Mouse (Mus musculus) bone marrow macrophage, adult 2 months (primary cell): Measurements from ENCODE around the gene Pbld2. TPM values are rescaled to one million over a fixed set of nuclear protein-coding genes. Genes with fewer than 3 reads are reported as not detected.

Experiments
- H3K27ac ChIP-seq: 2 replicates; pipeline ENCODE4 v1.5.1; 2012; ENCODE audit warnings: low read depth, low read length; ENCODE audit not compliant: insufficient read depth
- H3K4me1 ChIP-seq: 2 replicates; pipeline ENCODE4 v1.6.1; 2012; ENCODE audit warnings: low read length; ENCODE audit not compliant: control insufficient read depth, insufficient read depth
- H3K4me3 ChIP-seq: 2 replicates; pipeline ENCODE4 v1.5.1; 2012; ENCODE audit warnings: mild to moderate bottlenecking, low read length, moderate library complexity; ENCODE audit not compliant: insufficient read depth
- CTCF ChIP-seq: IDR thresholded peaks from 2 replicates; pipeline ENCODE4 v1.5.1; 2012; ENCODE audit warnings: low read depth, mild to moderate bottlenecking, low read length, moderate library complexity
- POLR2A ChIP-seq: IDR thresholded peaks from 2 replicates; pipeline ENCODE4 v1.6.1; 2012; ENCODE audit warnings: mild to moderate bottlenecking, low read depth, low read length, borderline replicate concordance
- polyA plus RNA-seq: library from polyadenylated mRNA; stranded (reverse); fragments of >200 nt; gene quantifications from 2 replicates; pipeline ENCODE4 v1.2.4, GENCODE M21; 2012; ENCODE audit not compliant: missing spikeins, insufficient read depth, insufficient read length

The Pbld2 gene
- polyA plus RNA-seq, 1 experiment = 0.24 TPM

DNA sequence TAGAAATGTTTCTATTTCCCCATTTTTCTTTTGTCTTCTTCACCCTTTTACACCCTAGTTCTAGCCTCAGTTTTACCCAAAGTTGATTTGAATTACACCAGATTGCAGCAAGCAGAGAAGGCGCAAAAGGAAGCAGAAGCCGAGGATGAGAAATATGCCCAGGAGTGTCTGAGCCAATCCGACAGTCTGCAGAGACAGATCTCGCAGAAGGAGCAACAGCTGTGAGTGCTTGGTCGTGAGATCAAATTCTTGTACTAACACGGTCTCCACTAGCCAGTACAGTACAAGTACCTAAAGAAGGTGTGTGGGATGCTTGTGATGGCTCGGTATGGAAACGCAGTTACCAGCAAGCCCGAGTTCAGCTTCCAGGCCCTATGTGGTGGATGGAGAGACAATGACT is 19.6 kb upstream of the Pbld2 start:
- no peak for TF ChIP-seq POLR2A
- no peak for TF ChIP-seq CTCF
- Histone ChIP-seq H3K4me1 (peaks cover 3% of the 10 kb centered on the region), H3K4me3 (no peak overlapping the region), H3K27ac (no peak overlapping the region)

DNA sequence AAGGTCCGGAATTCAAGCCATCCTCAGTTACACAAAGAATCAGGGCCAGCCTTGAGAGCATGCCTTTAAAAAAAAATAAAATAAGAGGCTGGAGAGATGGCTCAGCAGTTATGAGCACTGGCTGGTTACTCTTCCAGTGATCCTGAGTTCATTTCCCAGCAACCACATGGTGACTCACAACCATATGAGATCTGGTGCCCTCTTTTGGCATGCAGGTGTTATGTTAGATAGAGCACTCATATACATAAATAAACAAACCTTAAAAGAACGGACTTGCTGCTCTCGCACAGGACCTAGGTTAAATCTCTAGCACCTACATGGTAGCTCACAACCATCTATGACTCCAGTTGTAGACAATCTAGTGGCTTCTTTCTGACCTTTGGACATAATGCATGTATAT is 15.9 kb upstream of the Pbld2 start:
- H3K27ac ChIP-seq = no peak overlapping the region
- no peak overlapping the region for H3K4me3 ChIP-seq
- TF ChIP-seq POLR2A = no peak
- H3K4me1 ChIP-seq = peaks cover 10% of the 10 kb centered on the region

DNA sequence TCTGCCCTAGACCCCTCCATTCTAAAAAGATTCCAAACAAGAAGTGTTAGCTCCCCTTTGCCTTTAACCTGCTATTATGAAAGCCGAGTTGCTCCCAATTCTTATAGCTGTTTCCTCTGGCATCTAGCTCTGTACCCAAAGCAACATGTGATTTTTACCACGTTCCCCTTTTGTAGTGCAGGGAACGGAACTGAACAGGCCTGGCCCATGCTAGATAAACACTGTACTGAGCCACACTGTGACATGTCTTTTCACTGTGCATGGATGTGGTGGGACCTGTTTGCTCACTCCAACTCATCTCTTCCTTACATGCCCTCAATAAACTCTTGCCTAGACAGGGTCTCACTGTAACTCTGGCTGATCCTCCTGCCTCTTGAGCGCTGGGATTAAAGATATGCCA is 13.8 kb upstream of the Pbld2 start:
- Histone ChIP-seq H3K4me3 (no peak overlapping the region), H3K4me1 (peaks cover 10% of the 10 kb centered on the region), H3K27ac (peak overlapping the region; percentile 32; the same call in 1 of the 2 replicates)
- TF ChIP-seq CTCF (no peak), POLR2A (no peak)

DNA sequence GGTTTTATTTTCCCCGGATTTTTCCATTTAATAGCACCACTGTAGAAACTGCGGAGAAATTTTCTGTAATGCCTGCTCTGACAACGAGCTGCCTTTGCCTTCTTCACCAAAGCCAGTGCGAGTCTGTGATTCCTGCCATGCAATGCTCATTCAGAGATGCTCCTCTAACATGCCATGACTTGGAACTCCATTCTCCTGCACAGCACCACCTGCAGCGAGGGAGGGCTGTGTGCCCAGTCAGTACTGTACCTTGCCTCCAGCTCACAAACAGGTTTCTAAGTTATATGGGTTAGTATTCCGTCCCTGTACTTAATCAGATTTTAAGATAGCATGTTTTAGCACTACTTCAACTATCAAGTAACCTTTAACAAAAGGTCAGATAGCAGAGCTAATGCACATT is 12.6 kb upstream of the Pbld2 start:
- no peak overlapping the region for H3K4me3 ChIP-seq
- H3K4me1 ChIP-seq = peaks cover 10% of the 10 kb centered on the region
- TF ChIP-seq POLR2A (no peak), CTCF (no peak)
- no peak overlapping the region for H3K27ac ChIP-seq

DNA sequence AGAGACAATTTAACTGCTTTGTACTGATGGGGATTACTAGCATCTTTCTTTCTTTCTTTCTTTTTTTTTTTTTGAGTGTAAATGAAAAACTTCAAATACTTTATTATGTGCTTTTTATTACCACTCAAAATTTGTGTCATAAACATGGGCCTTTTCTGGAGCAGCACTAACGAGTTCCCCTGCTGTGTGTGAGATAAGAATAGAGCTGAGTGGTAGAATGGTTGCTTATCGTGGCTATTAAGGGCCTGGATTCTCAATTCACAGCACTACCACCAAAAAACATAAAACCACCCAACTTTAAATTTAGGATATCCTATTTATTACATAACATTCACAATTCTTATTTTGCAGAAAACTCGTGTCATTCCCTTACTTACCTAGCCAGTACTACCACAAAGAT is 10.6 kb upstream of the Pbld2 start:
- Histone ChIP-seq H3K4me1 (peaks cover 10% of the 10 kb centered on the region), H3K4me3 (no peak overlapping the region), H3K27ac (no peak overlapping the region)
- TF ChIP-seq POLR2A (no peak), CTCF (no peak)

DNA sequence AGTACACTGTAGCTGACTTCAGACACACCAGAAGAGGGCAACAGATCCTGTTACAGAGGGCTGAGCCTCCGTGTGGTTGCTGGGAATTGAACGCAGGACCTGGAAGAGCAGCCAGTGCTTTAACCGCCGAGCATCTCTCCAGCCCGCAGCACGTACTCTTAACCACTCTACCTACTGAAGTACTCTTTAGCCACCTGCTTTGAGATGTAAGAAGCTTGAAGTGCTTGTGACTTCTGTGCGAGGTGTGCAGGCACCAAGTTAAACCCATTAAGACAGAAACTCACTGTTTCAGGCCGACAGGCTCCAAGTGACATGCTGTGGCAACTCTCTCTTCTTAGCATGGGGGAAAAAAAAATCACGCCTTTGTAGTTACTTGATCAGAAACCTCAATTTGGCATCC is 9.9 kb upstream of the Pbld2 start:
- peaks cover 10% of the 10 kb centered on the region for H3K4me1 ChIP-seq
- no peak for TF ChIP-seq POLR2A
- no peak for TF ChIP-seq CTCF
- no peak overlapping the region for H3K27ac ChIP-seq

DNA sequence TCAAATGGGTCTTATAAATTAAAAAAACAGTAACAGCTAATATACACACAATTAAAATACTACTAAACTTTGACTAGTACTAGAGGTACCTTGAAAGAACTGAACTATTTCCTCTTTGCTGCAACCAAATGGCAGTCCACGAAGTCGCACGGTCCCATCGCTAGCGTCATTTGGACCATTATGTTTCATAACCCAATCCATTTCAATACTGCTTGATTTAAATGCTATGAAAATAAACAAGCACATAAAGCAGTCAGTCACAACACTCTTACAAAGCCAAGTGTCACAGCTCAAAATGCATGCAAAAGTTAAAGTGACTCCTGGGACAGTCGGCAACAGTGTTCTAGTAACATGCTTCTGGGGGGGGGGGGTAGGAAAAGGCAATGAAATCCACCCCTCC is 4.8 kb upstream of the Pbld2 start:
- H3K27ac ChIP-seq = no peak overlapping the region
- TF ChIP-seq CTCF (no peak), POLR2A (no peak)

More for the DNA sequence above, 9.9 kb upstream of the Pbld2 start:
- H3K4me3 ChIP-seq = no peak overlapping the region

DNA sequence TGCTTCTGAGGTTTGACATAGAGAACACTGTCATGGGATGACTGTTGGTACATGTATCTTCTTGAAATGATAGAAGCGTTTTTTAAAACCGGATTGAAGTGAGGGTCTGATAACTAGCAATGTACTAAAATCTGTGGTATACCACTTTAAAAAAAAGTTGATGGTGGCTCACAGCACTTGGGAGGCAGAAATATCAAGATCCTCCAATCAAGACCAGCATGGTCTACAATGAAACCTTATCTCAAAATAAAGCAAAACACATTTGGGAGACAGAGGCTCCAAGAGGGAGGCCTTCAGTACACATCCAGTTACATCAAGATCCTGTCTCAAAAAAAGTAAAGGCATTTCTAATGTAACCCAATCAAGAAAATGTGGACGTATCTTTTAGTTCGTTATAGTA is 2.4 kb upstream of the Pbld2 start:
- peaks cover 13% of the 10 kb centered on the region for H3K4me1 ChIP-seq
- H3K4me3 ChIP-seq = peak overlapping the region; percentile 86
- H3K27ac ChIP-seq = no peak overlapping the region
- TF ChIP-seq CTCF (no peak), POLR2A (no peak)

More for the DNA sequence above, 4.8 kb upstream of the Pbld2 start:
- no peak overlapping the region for H3K4me3 ChIP-seq
- peaks cover 8% of the 10 kb centered on the region for H3K4me1 ChIP-seq

DNA sequence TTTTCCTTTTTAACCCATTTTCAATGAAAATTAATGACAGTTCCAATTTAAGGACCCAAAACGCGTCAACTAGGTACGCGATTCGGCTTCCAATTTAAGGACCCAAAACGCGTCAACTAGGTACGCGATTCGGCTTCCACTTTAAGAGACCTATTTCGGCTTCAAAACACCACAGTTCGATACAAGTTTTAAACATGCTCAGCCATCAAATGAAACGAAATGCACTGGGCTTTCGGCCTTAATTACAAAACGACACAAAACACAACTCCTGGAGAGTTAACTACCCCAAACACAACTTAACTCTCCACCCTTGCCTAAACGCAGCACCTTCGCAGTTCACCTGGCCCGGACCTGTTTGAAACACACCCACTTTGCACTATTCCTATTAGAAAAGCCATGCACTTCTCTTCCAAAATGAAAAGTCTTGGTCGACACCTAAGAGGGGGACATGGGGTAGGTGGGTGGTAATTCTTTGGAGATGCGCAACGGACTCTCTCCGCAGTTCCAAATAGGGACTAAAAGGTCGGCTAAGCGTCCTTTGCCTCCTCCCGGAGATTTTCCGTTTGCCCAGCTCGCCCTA is 1.5 kb upstream of the Pbld2 start:
- peaks cover 13% of the 10 kb centered on the region for H3K4me1 ChIP-seq
- H3K27ac ChIP-seq = peak overlapping the region; percentile 96
- no peak for TF ChIP-seq POLR2A
- no peak for TF ChIP-seq CTCF
- peak overlapping the region; percentile 86 for H3K4me3 ChIP-seq

DNA sequence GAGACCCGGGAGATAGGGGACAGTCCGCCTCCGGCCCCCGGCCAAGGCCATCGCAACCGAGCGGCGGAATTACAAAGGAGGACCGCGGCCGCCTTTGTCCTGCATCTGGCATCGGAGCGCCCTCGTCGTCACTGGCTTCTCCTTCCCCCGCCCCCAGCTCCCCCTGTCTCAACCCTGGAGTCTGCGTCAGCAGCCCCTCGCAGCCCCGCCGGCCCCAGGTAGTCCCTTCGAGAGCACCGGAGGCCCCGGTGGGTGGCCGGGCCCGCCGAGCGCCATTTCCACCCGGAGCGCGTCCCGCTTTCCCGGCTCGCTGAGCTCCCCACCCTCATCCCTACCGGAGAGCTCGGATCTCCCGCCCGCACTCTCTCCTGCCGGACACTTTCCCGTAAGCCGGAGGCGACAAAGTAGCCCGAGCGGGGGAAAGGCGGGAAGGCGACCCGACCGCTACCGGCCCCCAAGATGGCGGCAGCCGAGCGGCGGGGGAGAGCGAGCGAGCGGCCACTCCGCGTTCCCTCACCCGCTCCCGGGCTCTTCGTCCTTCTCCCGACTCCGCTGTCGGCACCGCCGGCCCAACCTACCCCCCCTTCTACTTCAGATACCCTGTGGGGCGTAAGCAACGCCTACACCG is 880 bp upstream of the Pbld2 start:
- Histone ChIP-seq H3K27ac (peak overlapping the region; percentile 96), H3K4me1 (peaks cover 13% of the 10 kb centered on the region), H3K4me3 (peak overlapping the region; percentile 86)
- TF ChIP-seq CTCF (no peak), POLR2A (no peak)
